Mouse (Mus musculus): ENCODE results near the gene Pcsk2. TPM values are rescaled to one million over a fixed set of nuclear protein-coding genes. Genes with fewer than 3 reads are reported as not detected.
A peak's percentile ranks its signal among the peaks of the same experiment; 100 is the strongest.

The Pcsk2 gene
- 28.9 and 34.2 TPM in 2 replicates for polyA plus RNA-seq (2014; fragmentation: Nextera tagmentation; extraction: Ambion mirVana)

DNA sequence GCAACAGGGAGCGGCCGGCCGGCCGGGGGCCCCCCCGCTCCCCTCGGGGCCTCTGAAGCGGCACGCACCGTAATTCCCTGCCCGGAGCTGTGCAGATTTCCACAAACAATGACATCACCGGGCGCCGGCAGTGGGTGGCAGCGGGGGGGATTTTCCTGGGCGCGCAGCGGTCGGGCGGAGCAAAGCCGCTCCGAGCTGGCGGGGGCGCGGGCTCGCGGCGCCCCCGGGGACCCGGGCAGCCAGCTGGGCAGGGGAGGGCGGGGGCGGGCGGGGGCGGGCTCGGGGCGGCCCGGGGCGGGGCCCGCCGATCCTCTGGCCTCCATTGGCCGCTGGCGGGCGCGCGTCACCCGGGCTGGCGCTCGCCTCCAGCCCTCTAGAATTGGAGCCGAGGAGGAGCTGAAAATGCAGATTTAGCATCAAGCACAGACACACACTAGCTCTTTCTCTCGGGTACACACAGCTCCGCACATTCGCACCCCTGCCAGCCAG, at the start of gene Pcsk2:
Pcsk2 (plus strand) TSS at position 399 of the 489 bp plus-strand sequence.
- H3K36me3 ChIP-seq (ENCODE audit: control insufficient read depth, insufficient read depth, low read length): no peaks in the 10 kb centered on the region
- WGBS: under 1% methylated on average over 45 of the region's 51 CpGs
- DNase-seq (peak; percentile 94), ATAC-seq (ENCODE audit: low FRiP score, low TSS enrichment) (peak; percentile 93)
- peak within 1 kb of the TSS; percentile 57 for H3K9ac ChIP-seq (replicated peaks; ENCODE audit: low read length)
- H3K4me1 ChIP-seq (ENCODE audit: control insufficient read depth, insufficient read depth, low read length): peaks cover 13% of the 10 kb centered on the region; the same call in 1 of the 2 replicates
- H3K9me3 ChIP-seq (ENCODE audit: control insufficient read depth, low read length): no peaks in the 10 kb centered on the region
- no peaks in the 10 kb centered on the region for H3K27me3 ChIP-seq (ENCODE audit: control insufficient read depth, insufficient read depth, low read length)
- H3K4me2 ChIP-seq (ENCODE audit: low read length): peak within 1 kb of the TSS; percentile 79
- peak within 1 kb of the TSS; percentile 90 for H3K27ac ChIP-seq (replicated peaks; ENCODE audit: low read depth, low read length)
- H3K4me3 ChIP-seq (replicated peaks; ENCODE audit: low read depth, low read length): peak within 1 kb of the TSS; percentile 53

DNA sequence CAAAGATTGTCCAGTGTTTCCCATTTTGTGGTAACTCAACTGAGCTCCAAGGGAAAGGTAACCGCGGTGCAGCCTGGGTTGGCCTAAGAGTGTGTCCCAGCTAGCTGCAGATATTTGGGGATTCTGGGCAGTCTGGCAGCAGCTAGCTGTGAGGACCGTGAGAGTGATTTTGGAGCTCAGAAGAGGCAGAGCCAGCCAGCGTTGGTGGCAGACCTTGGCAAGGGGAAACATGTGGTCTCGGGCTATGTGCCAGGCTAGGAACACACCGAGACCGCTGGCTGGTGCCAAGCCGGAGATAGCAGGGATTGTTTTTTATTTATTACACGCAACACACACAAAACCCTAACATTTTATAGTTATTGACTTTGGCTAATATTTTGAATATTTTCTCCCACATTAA, 45.1 kb upstream of the Pcsk2 start:
- no peak overlapping the region for H3K27ac ChIP-seq (replicated peaks; ENCODE audit: low read depth, low read length)
- H3K4me1 ChIP-seq (ENCODE audit: control insufficient read depth, insufficient read depth, low read length): peaks cover 9% of the 10 kb centered on the region
- no peak overlapping the region for H3K4me2 ChIP-seq (ENCODE audit: low read length)
- no peaks in the 10 kb centered on the region for H3K36me3 ChIP-seq (ENCODE audit: control insufficient read depth, insufficient read depth, low read length)
- no peaks in the 10 kb centered on the region for H3K27me3 ChIP-seq (ENCODE audit: control insufficient read depth, insufficient read depth, low read length)
- no peak overlapping the region for H3K4me3 ChIP-seq (replicated peaks; ENCODE audit: low read depth, low read length)
- no peaks in the 10 kb centered on the region for H3K9me3 ChIP-seq (ENCODE audit: control insufficient read depth, low read length)
- H3K9ac ChIP-seq (replicated peaks; ENCODE audit: low read length): no peak overlapping the region
- 93% methylated on average over 9 of the region's 9 CpGs for WGBS
- peak; percentile 25 for DNase-seq
- no peak for ATAC-seq (ENCODE audit: low FRiP score, low TSS enrichment)

DNA sequence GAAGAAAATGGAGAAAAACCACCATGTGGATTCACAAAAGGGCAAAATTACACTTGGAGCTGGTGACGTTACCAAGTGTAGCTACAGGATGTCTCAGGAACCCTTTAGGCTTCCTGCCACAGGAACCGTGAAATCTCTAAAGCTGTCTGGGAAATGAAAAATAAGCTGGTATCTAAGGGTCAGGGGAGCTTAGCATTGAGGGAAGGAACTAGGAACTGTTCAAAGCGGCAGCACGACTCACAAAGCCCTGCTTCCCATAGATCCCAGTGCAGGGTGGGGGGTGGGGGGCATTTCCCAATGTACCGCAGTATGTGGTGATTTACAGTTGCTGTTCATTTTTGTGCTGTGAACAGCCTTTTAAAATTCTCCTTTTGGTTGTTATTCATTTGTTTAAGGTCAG, 44.2 kb upstream of the Pcsk2 start:
- no peak overlapping the region for H3K9ac ChIP-seq (replicated peaks; ENCODE audit: low read length)
- H3K36me3 ChIP-seq (ENCODE audit: control insufficient read depth, insufficient read depth, low read length): no peaks in the 10 kb centered on the region
- WGBS: 23% methylated on average over 5 of the region's 5 CpGs
- H3K9me3 ChIP-seq (ENCODE audit: control insufficient read depth, low read length): no peaks in the 10 kb centered on the region
- no peak overlapping the region for H3K4me2 ChIP-seq (ENCODE audit: low read length)
- ATAC-seq (ENCODE audit: low FRiP score, low TSS enrichment): no peak; the same call in 1 of the 2 replicates
- peak overlapping the region; percentile 58 for H3K27ac ChIP-seq (replicated peaks; ENCODE audit: low read depth, low read length)
- DNase-seq: peak; percentile 56
- H3K27me3 ChIP-seq (ENCODE audit: control insufficient read depth, insufficient read depth, low read length): no peaks in the 10 kb centered on the region
- H3K4me1 ChIP-seq (ENCODE audit: control insufficient read depth, insufficient read depth, low read length): peaks cover 9% of the 10 kb centered on the region
- no peak overlapping the region for H3K4me3 ChIP-seq (replicated peaks; ENCODE audit: low read depth, low read length)

GRCm38 (mm10) chr2:143502203-143502602, 43.8 kb upstream of the Pcsk2 start:
- Histone ChIP-seq H3K36me3 (ENCODE audit: control insufficient read depth, insufficient read depth, low read length) (no peaks in the 10 kb centered on the region), H3K9ac (replicated peaks; ENCODE audit: low read length) (no peak overlapping the region), H3K4me1 (ENCODE audit: control insufficient read depth, insufficient read depth, low read length) (peaks cover 9% of the 10 kb centered on the region), H3K27me3 (ENCODE audit: control insufficient read depth, insufficient read depth, low read length) (no peaks in the 10 kb centered on the region), H3K27ac (replicated peaks; ENCODE audit: low read depth, low read length) (peak overlapping the region; percentile 58), H3K4me3 (replicated peaks; ENCODE audit: low read depth, low read length) (no peak overlapping the region), H3K9me3 (ENCODE audit: control insufficient read depth, low read length) (no peaks in the 10 kb centered on the region), H3K4me2 (ENCODE audit: low read length) (no peak overlapping the region)
- peak; percentile 56 for DNase-seq
- 21% methylated on average over 3 of the region's 3 CpGs for WGBS
- peak; percentile 55; the same call in 1 of the 2 replicates for ATAC-seq (ENCODE audit: low FRiP score, low TSS enrichment)

DNA sequence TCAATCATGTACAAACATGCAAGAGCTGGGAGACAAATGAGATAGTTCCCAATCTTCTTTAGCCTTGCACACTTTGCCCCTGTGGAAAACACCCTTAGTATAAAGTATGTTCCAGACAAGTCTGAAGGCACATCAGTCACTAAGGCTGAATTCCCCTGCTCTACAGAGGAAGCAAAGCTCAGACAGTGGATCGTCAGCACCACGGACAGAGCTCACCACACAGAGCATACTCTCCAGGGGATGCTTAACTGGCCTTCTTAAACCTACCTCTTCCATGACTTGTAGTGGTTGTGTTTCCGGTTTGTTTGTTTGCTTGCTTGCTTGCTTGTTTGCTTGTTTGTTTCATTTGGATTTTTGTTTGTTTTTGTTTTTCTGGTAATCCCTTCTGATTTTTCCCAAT, 9.5 kb upstream of the Pcsk2 start:
- Histone ChIP-seq H3K4me2 (ENCODE audit: low read length) (no peak overlapping the region), H3K9ac (replicated peaks; ENCODE audit: low read length) (no peak overlapping the region), H3K36me3 (ENCODE audit: control insufficient read depth, insufficient read depth, low read length) (no peaks in the 10 kb centered on the region), H3K4me3 (replicated peaks; ENCODE audit: low read depth, low read length) (no peak overlapping the region), H3K27ac (replicated peaks; ENCODE audit: low read depth, low read length) (no peak overlapping the region), H3K4me1 (ENCODE audit: control insufficient read depth, insufficient read depth, low read length) (no peaks in the 10 kb centered on the region), H3K9me3 (ENCODE audit: control insufficient read depth, low read length) (no peaks in the 10 kb centered on the region), H3K27me3 (ENCODE audit: control insufficient read depth, insufficient read depth, low read length) (no peaks in the 10 kb centered on the region)
- WGBS: 13% methylated on average over 3 of the region's 3 CpGs
- ATAC-seq (ENCODE audit: low FRiP score, low TSS enrichment): no peak
- peak; percentile 54 for DNase-seq

- Histone ChIP-seq H3K9me3 (ENCODE audit: control insufficient read depth, low read length) (no peaks in the 10 kb centered on the region), H3K9ac (replicated peaks; ENCODE audit: low read length) (peak overlapping the region; percentile 57), H3K4me2 (ENCODE audit: low read length) (peak overlapping the region; percentile 79), H3K36me3 (ENCODE audit: control insufficient read depth, insufficient read depth, low read length) (no peaks in the 10 kb centered on the region), H3K4me1 (ENCODE audit: control insufficient read depth, insufficient read depth, low read length) (peaks cover 13% of the 10 kb centered on the region; the same call in 1 of the 2 replicates), H3K4me3 (replicated peaks; ENCODE audit: low read depth, low read length) (peak overlapping the region; percentile 53), H3K27me3 (ENCODE audit: control insufficient read depth, insufficient read depth, low read length) (no peaks in the 10 kb centered on the region), H3K27ac (replicated peaks; ENCODE audit: low read depth, low read length) (peak overlapping the region; percentile 90)
- DNase-seq (peak; percentile 73), ATAC-seq (ENCODE audit: low FRiP score, low TSS enrichment) (peak; percentile 53)
- 0% methylated on average over 7 of the region's 7 CpGs for WGBS
Observed at GRCm38 (mm10) chr2:143545299-143545751, 631 bp upstream of the Pcsk2 start.

GRCm38 (mm10) chr2:143546412-143547211, 656 bp downstream of the Pcsk2 start:
- no peaks in the 10 kb centered on the region for H3K27me3 ChIP-seq (ENCODE audit: control insufficient read depth, insufficient read depth, low read length)
- H3K9ac ChIP-seq (replicated peaks; ENCODE audit: low read length): peak overlapping the region; percentile 57
- under 1% methylated on average over 33 of the region's 33 CpGs for WGBS
- peaks cover 13% of the 10 kb centered on the region; the same call in 1 of the 2 replicates for H3K4me1 ChIP-seq (ENCODE audit: control insufficient read depth, insufficient read depth, low read length)
- no peaks in the 10 kb centered on the region for H3K9me3 ChIP-seq (ENCODE audit: control insufficient read depth, low read length)
- H3K4me2 ChIP-seq (ENCODE audit: low read length): peak overlapping the region; percentile 79
- peak; percentile 58 for DNase-seq
- no peak for ATAC-seq (ENCODE audit: low FRiP score, low TSS enrichment)
- H3K36me3 ChIP-seq (ENCODE audit: control insufficient read depth, insufficient read depth, low read length): no peaks in the 10 kb centered on the region
- peak overlapping the region; percentile 53 for H3K4me3 ChIP-seq (replicated peaks; ENCODE audit: low read depth, low read length)
- peak overlapping the region; percentile 90 for H3K27ac ChIP-seq (replicated peaks; ENCODE audit: low read depth, low read length)

DNA sequence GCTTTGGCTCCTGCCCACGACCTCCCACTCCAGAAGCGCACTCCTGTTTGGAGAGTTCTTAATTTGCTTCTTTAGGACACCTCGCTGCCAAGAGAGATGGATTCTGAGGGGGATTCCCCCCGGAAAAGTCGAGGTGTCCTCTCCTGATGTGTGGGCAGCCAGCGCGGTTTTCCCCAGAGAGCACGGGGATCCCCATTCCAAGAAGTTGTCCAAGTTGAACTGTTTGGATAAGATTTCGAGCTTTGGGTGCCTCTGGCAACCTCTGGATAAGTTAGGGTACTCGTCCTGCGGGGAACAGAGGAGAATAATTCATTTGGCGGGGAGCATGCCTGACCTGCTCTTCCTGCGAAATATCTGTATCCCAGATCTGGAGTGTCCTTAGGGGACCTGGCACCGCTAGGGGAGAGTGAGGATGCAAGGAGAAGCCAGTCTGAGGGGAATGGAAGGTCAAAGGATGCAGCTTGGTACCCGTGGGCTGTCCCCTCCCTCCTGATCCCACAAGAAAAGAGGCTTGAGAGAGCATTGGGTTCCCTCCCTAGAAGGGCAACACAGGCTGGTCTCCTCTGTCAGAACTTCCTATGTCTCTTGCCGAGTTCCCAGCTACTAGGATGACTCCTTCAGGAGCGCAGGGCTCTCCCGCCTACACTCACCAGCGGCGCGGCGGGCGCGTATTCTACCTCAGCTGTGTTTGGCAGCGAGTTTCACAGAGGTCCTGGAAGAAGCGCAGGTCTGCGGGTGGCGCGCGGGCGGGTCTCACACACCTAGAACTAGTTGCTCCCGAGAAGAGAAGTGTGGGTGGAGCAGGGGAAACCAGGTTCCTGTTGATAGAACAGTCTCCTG, 1.5 kb downstream of the Pcsk2 start:
- H3K27ac ChIP-seq (replicated peaks; ENCODE audit: low read depth, low read length): peak overlapping the region; percentile 26; the same call in 1 of the 2 replicates
- under 1% methylated on average over 32 of the region's 32 CpGs for WGBS
- H3K9ac ChIP-seq (replicated peaks; ENCODE audit: low read length): peak overlapping the region; percentile 57

More for the DNA sequence above, 1.5 kb downstream of the Pcsk2 start:
- Histone ChIP-seq H3K9me3 (ENCODE audit: control insufficient read depth, low read length) (no peaks in the 10 kb centered on the region), H3K36me3 (ENCODE audit: control insufficient read depth, insufficient read depth, low read length) (no peaks in the 10 kb centered on the region), H3K4me3 (replicated peaks; ENCODE audit: low read depth, low read length) (peak overlapping the region; percentile 53), H3K27me3 (ENCODE audit: control insufficient read depth, insufficient read depth, low read length) (no peaks in the 10 kb centered on the region), H3K4me1 (ENCODE audit: control insufficient read depth, insufficient read depth, low read length) (peaks cover 13% of the 10 kb centered on the region; the same call in 1 of the 2 replicates), H3K4me2 (ENCODE audit: low read length) (peak overlapping the region; percentile 79)
- ATAC-seq (ENCODE audit: low FRiP score, low TSS enrichment): no peak
- DNase-seq: peak; percentile 70
